ENCODE assay signal across 18 mouse cellular contexts in genomic region chr13:41367176-41367611, GRCm38 (mm10).
DNase-seq lines count a peak whose midpoint lies in the region; ATAC-seq and TF ChIP-seq lines count a peak whose summit lies in the region.
"Had no signal": no experiment of that assay in that cellular context is flagged by ENCODE, and none has a peak within 500 bp of the region (broad histone marks: within the 10 kb centered on the region; RNA-seq: fewer than 3 reads in every experiment).

No protein-coding gene starts in this region.

- no peaks in the 10 kb centered on the region for H3K27me3 ChIP-seq in midbrain, embryonic 12.5 days
- no peaks in the 10 kb centered on the region for H3K27me3 ChIP-seq in midbrain, embryonic 14.5 days (ENCODE audit: control insufficient read depth, insufficient read depth, low read length)
- no peaks in the 10 kb centered on the region for H3K27me3 ChIP-seq in neural tube, embryonic 15.5 days (replicated peaks)
- H3K27me3 ChIP-seq: embryonic facial prominence, embryonic 12.5 days had no signal

- no peak overlapping the region for H3K9ac ChIP-seq in midbrain, embryonic 12.5 days (replicated peaks)
- H3K9ac ChIP-seq in midbrain, embryonic 14.5 days (replicated peaks; ENCODE audit: low read length) = no peak overlapping the region
- H3K9ac ChIP-seq in neural tube, embryonic 15.5 days (replicated peaks) = no peak overlapping the region
- H3K9ac ChIP-seq: embryonic facial prominence, embryonic 12.5 days; hindbrain, embryonic 14.5 days had no signal

- H3K4me1 ChIP-seq in midbrain, embryonic 12.5 days = 0 out of 2 replicates have a peak, but pooled peaks cover 3% of the 10 kb centered on the region
- H3K4me1 ChIP-seq in midbrain, embryonic 14.5 days (ENCODE audit: control insufficient read depth, insufficient read depth, low read length) = no peaks in the 10 kb centered on the region
- peaks cover 12% of the 10 kb centered on the region for H3K4me1 ChIP-seq in embryonic fibroblast, embryonic 13.5 days (ENCODE audit: control insufficient read depth, insufficient read depth, low read length)
- H3K4me1 ChIP-seq in neural tube, embryonic 15.5 days = no peaks in the 10 kb centered on the region

- H3K9me3 ChIP-seq in midbrain, embryonic 12.5 days = no peaks in the 10 kb centered on the region
- no peaks in the 10 kb centered on the region for H3K9me3 ChIP-seq in midbrain, embryonic 14.5 days (ENCODE audit: control insufficient read depth, low read length)
- H3K9me3 ChIP-seq in neural tube, embryonic 15.5 days (replicated peaks) = no peaks in the 10 kb centered on the region
- H3K9me3 ChIP-seq: embryonic facial prominence, embryonic 12.5 days; G1E had no signal

- no peaks in the 10 kb centered on the region for H3K36me3 ChIP-seq in midbrain, embryonic 12.5 days
- no peaks in the 10 kb centered on the region for H3K36me3 ChIP-seq in midbrain, embryonic 14.5 days (ENCODE audit: control insufficient read depth, insufficient read depth, low read length)
- no peaks in the 10 kb centered on the region for H3K36me3 ChIP-seq in neural tube, embryonic 15.5 days
- H3K36me3 ChIP-seq: embryonic facial prominence, embryonic 12.5 days; G1E had no signal

- H3K4me2 ChIP-seq in midbrain, embryonic 12.5 days (replicated peaks) = no peak overlapping the region
- no peak overlapping the region for H3K4me2 ChIP-seq in midbrain, embryonic 14.5 days (ENCODE audit: low read length)
- H3K4me2 ChIP-seq in neural tube, embryonic 15.5 days = no peak overlapping the region
- H3K4me2 ChIP-seq: embryonic facial prominence, embryonic 12.5 days; hindbrain, embryonic 14.5 days had no signal

- no peak overlapping the region for H3K27ac ChIP-seq in midbrain, embryonic 12.5 days (replicated peaks)
- no peak overlapping the region for H3K27ac ChIP-seq in midbrain, embryonic 14.5 days (replicated peaks; ENCODE audit: low read depth, low read length)
- peak overlapping the region; percentile 14; the same call in 1 of the 2 replicates for H3K27ac ChIP-seq in embryonic fibroblast, embryonic 13.5 days (ENCODE audit: insufficient read depth, low read length)
- H3K27ac ChIP-seq in neural tube, embryonic 15.5 days (replicated peaks) = no peak overlapping the region
- H3K27ac ChIP-seq: embryonic facial prominence, embryonic 12.5 days; hindbrain, embryonic 14.5 days had no signal

- peak; percentile 54; the same call in 1 of the 2 replicates for ATAC-seq in midbrain, embryonic 12.5 days (ENCODE audit: low FRiP score, low read depth)
- no peak for ATAC-seq in midbrain, embryonic 14.5 days (ENCODE audit: low FRiP score, low TSS enrichment)
- ATAC-seq in neutrophil, adult 5-6 weeks (ENCODE audit: extremely low read depth, insufficient number of reproducible peaks, low FRiP score, poor library complexity, severe bottlenecking) = 0 out of 2 replicates have a peak, but pooled peaks have one; percentile 16
- ATAC-seq in neural tube, embryonic 15.5 days (ENCODE audit: low FRiP score) = no peak

- 81% methylated on average over 4 of the region's 4 CpGs for WGBS in midbrain, embryonic 12.5 days
- WGBS in midbrain, embryonic 14.5 days = 78% methylated on average over 4 of the region's 4 CpGs
- 87% methylated on average over 4 of the region's 4 CpGs for WGBS in neural tube, embryonic 15.5 days

- no peak overlapping the region for H3K4me3 ChIP-seq in midbrain, embryonic 12.5 days
- H3K4me3 ChIP-seq in midbrain, embryonic 14.5 days (replicated peaks; ENCODE audit: low read depth, low read length) = no peak overlapping the region
- H3K4me3 ChIP-seq in embryonic fibroblast, embryonic 13.5 days (ENCODE audit: insufficient read depth, low read length) = no peak overlapping the region
- no peak overlapping the region for H3K4me3 ChIP-seq in neural tube, embryonic 15.5 days (replicated peaks)
- H3K4me3 ChIP-seq: embryonic facial prominence, embryonic 12.5 days had no signal

- no peak for TF ChIP-seq POLR2A in embryonic fibroblast, embryonic 13.5 days (IDR thresholded peaks at IDR 0.05; ENCODE audit: low read depth, low read length)

- no peak for DNase-seq in midbrain, embryonic 14.5 days
- DNase-seq in CD4-positive, CD25-positive, alpha-beta regulatory T cell, adult 2 months (ENCODE audit: low read depth, low spot score) = peak; percentile 58
- DNase-seq in kidney, adult 18-20 months = no peak
- DNase-seq in retina, postnatal 1 day = no peak
- DNase-seq: cerebellum, adult 11 months; heart, postnatal 14 days; kidney, adult 11 months; kidney, postnatal 14 days; liver; lung, adult 18-20 months; lung, postnatal 4 days had no signal

- no peak for TF ChIP-seq CTCF in embryonic fibroblast, embryonic 13.5 days (IDR thresholded peaks at IDR 0.05; ENCODE audit: borderline replicate concordance, insufficient read depth, low read length)

Comparison
In these comparisons a context has a peak if more than half of its experiments do, and no peak if none do; other contexts are left out.
1. ATAC-seq: peak in midbrain, embryonic 12.5 days (single experiment) and neutrophil, adult 5-6 weeks (single experiment); none in midbrain, embryonic 14.5 days (single experiment) and neural tube, embryonic 15.5 days (single experiment).